Mouse (Mus musculus) heart, embryonic 15.5 days (tissue): ENCODE data around the gene Dip2c. TPM values are rescaled to one million over a fixed set of nuclear protein-coding genes. Genes with fewer than 3 reads are reported as not detected.
A peak's percentile ranks its signal among the peaks of the same experiment; 100 is the strongest.

ENCODE experiments used
- ATAC-seq: fragments of 200-750 bp; cut with Nextera tagmentation; replicated peaks from 2 replicates; pipeline ENCODE4 v1.8.0; 2017; ENCODE audit warnings: low read depth, moderate TSS enrichment; ENCODE audit not compliant: insufficient number of reproducible peaks, insufficient read depth, low FRiP score
- H3K27ac ChIP-seq: fragments of 300-500 bp; sonication (generic); 2 replicates; pipeline ENCODE4 v1.5.1; 2015; ENCODE audit warnings: mild to moderate bottlenecking, inconsistent platforms
- H3K27me3 ChIP-seq: fragments of 300-500 bp; sonication (generic); 2 replicates; pipeline ENCODE4 v1.6.1; 2015; ENCODE audit warnings: inconsistent platforms
- H3K36me3 ChIP-seq: fragments of 300-500 bp; sonication (generic); 2 replicates; pipeline ENCODE4 v1.6.1; 2015; ENCODE audit warnings: mild to moderate bottlenecking, inconsistent platforms
- H3K4me1 ChIP-seq: fragments of 300-500 bp; sonication (generic); replicated peaks from 2 replicates; pipeline ENCODE4 v1.6.1; 2015; ENCODE audit warnings: inconsistent platforms
- H3K4me2 ChIP-seq: fragments of 300-500 bp; sonication (generic); 2 replicates; pipeline ENCODE4 v1.6.1; 2015; ENCODE audit warnings: inconsistent platforms, mild to moderate bottlenecking, moderate library complexity
- H3K4me3 ChIP-seq: fragments of 300-500 bp; sonication (generic); 2 replicates; pipeline ENCODE4 v1.5.1; 2015; ENCODE audit warnings: mild to moderate bottlenecking, inconsistent platforms
- H3K9ac ChIP-seq: fragments of 300-500 bp; sonication (generic); 2 replicates; pipeline ENCODE4 v1.6.1; 2015; ENCODE audit warnings: mild to moderate bottlenecking, inconsistent platforms
- H3K9me3 ChIP-seq: fragments of 300-500 bp; sonication (generic); replicated peaks from 2 replicates; pipeline ENCODE4 v1.6.1; 2016; ENCODE audit warnings: inconsistent platforms
- WGBS: fragments of 180-500 bp; shearing (Covaris S2); methylation state at CpG from one replicate; pipeline ENCODE4 v1.1.7; 2015; ENCODE audit warnings: mixed read lengths; 5-methylcytosine and 5-hydroxymethylcytosine counted together
- polyA plus RNA-seq: library from polyadenylated mRNA; unstranded; fragments of >200 nt; fragmentation: Nextera tagmentation; extraction: Ambion mirVana; gene quantifications from 2 replicates; pipeline ENCODE4 v1.2.1, GENCODE M21; 2015

Dip2c gene
- polyA plus RNA-seq, 1 experiment from 2014 or later = 6.3 TPM

DNA sequence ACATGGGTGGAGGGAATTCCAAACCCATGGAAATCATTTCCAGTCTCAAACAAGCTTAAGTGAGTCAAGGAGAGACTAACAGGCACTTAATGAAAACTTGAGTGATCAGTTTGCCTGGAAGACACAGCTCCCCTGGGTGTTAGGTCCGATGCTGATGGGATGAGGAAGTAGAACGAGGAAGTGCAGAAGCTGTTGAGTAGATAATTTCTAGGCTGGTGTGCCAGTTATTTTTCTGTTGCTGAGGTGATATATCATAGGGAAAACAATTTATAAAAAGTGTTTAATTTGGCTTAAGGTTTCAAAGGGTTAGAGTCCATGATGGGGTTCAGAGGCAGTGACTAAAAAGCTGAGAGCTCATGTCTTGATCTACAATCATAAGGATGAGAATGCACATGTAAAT is 111.7 kb downstream of the Dip2c start:
- H3K36me3 ChIP-seq = no peaks in the 10 kb centered on the region
- peak overlapping the region; percentile 33 for H3K4me3 ChIP-seq
- H3K27ac ChIP-seq = no peak overlapping the region
- no peaks in the 10 kb centered on the region for H3K9me3 ChIP-seq
- peak overlapping the region; percentile 54 for H3K4me2 ChIP-seq
- H3K27me3 ChIP-seq = no peaks in the 10 kb centered on the region
- no peak overlapping the region for H3K9ac ChIP-seq
- 55% methylated on average over 2 of the region's 2 CpGs for WGBS
- no peaks in the 10 kb centered on the region for H3K4me1 ChIP-seq
- no peak for ATAC-seq

GRCm38 (mm10) chr13:9389334-9389733 is 113.0 kb downstream of the Dip2c start:
- Histone ChIP-seq H3K36me3 (no peaks in the 10 kb centered on the region), H3K4me1 (no peaks in the 10 kb centered on the region), H3K4me3 (no peak overlapping the region), H3K9ac (no peak overlapping the region), H3K4me2 (no peak overlapping the region), H3K27ac (no peak overlapping the region), H3K9me3 (no peaks in the 10 kb centered on the region), H3K27me3 (no peaks in the 10 kb centered on the region)
- WGBS = 89% methylated on average over 1 of the region's 1 CpGs
- no peak for ATAC-seq

DNA sequence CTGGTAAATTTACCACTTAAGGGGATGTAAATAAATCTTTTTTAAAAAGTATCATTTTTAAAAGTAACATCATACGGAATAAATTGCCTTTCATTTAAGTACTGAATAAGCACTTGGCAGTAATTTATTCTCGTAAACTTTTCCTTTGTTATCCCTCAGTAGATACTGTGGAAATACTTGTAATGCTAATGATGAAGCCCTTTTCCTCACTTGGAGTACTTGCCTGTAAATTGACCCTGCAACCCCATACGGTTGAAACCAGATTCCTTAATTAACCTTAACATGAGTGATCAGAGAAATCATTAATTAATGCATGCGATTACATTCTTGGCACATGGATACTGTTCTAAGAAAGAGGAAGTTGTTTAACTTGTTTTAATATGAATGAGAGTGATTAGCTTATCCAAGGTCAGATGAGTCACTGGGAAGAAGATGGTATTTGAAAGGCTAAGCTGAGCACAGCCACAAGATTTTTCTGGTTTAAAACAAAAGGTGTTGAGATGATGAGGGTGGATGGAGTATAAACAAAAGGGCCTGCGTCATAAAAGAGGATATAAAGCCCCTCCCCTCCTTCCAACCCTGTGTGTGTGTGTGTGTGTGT is 114.0 kb downstream of the Dip2c start:
- Histone ChIP-seq H3K4me3 (no peak overlapping the region), H3K9ac (no peak overlapping the region), H3K36me3 (no peaks in the 10 kb centered on the region), H3K27me3 (no peaks in the 10 kb centered on the region), H3K27ac (no peak overlapping the region), H3K4me2 (no peak overlapping the region), H3K9me3 (no peaks in the 10 kb centered on the region), H3K4me1 (no peaks in the 10 kb centered on the region)
- ATAC-seq = no peak
- 56% methylated on average over 5 of the region's 5 CpGs for WGBS

GRCm38 (mm10) chr13:9393470-9393869 is 117.1 kb downstream of the Dip2c start:
- H3K36me3 ChIP-seq = no peaks in the 10 kb centered on the region
- no peaks in the 10 kb centered on the region for H3K9me3 ChIP-seq
- no peak overlapping the region for H3K4me2 ChIP-seq
- no peak overlapping the region for H3K4me3 ChIP-seq
- no peak for ATAC-seq
- H3K27me3 ChIP-seq = no peaks in the 10 kb centered on the region
- H3K4me1 ChIP-seq = 0 out of 2 replicates have a peak, but pooled peaks cover 2% of the 10 kb centered on the region
- H3K9ac ChIP-seq = no peak overlapping the region
- WGBS = 87% methylated on average over 3 of the region's 3 CpGs
- H3K27ac ChIP-seq = no peak overlapping the region

DNA sequence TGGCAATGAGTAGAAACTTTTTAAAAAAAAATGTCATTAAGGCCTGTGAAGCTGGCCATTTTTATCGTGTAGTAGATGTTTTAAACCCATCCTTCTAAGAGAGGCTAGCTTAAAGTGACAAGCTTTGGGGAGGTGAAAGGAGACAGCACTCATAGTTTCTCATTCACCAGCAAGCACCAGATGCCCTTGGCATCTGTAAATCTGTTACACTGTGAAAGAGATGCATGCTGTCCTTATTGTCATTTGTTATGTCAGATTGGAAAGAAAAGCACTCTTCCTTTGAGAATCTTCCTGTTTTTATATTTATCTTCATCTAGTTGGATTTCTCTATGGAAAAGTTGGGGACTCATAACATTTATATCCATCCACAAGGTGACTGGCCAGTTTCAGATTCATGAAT is 119.0 kb downstream of the Dip2c start:
- Histone ChIP-seq H3K4me3 (no peak overlapping the region), H3K9ac (no peak overlapping the region), H3K36me3 (no peaks in the 10 kb centered on the region), H3K27ac (no peak overlapping the region), H3K27me3 (no peaks in the 10 kb centered on the region), H3K4me2 (no peak overlapping the region), H3K4me1 (0 out of 2 replicates have a peak, but pooled peaks cover 2% of the 10 kb centered on the region), H3K9me3 (no peaks in the 10 kb centered on the region)
- WGBS = 61% methylated on average over 1 of the region's 1 CpGs
- ATAC-seq = no peak

GRCm38 (mm10) chr13:9398846-9399245 is 122.5 kb downstream of the Dip2c start:
- H3K27ac ChIP-seq = no peak overlapping the region
- 26% methylated on average over 1 of the region's 1 CpGs for WGBS

GRCm38 (mm10) chr13:9405399-9405798 is 129.1 kb downstream of the Dip2c start:
- H3K9me3 ChIP-seq = no peaks in the 10 kb centered on the region
- no peaks in the 10 kb centered on the region for H3K27me3 ChIP-seq
- H3K36me3 ChIP-seq = no peaks in the 10 kb centered on the region
- H3K4me2 ChIP-seq = no peak overlapping the region
- 70% methylated on average over 1 of the region's 1 CpGs for WGBS
- H3K4me1 ChIP-seq = no peaks in the 10 kb centered on the region
- no peak overlapping the region for H3K27ac ChIP-seq
- H3K4me3 ChIP-seq = no peak overlapping the region
- H3K9ac ChIP-seq = no peak overlapping the region
- ATAC-seq = no peak

More at GRCm38 (mm10) chr13:9398846-9399245, 122.5 kb downstream of the Dip2c start:
- Histone ChIP-seq H3K4me3 (no peak overlapping the region), H3K9me3 (no peaks in the 10 kb centered on the region), H3K27me3 (no peaks in the 10 kb centered on the region), H3K36me3 (no peaks in the 10 kb centered on the region), H3K9ac (no peak overlapping the region), H3K4me1 (0 out of 2 replicates have a peak, but pooled peaks cover 2% of the 10 kb centered on the region), H3K4me2 (no peak overlapping the region)
- no peak for ATAC-seq

DNA sequence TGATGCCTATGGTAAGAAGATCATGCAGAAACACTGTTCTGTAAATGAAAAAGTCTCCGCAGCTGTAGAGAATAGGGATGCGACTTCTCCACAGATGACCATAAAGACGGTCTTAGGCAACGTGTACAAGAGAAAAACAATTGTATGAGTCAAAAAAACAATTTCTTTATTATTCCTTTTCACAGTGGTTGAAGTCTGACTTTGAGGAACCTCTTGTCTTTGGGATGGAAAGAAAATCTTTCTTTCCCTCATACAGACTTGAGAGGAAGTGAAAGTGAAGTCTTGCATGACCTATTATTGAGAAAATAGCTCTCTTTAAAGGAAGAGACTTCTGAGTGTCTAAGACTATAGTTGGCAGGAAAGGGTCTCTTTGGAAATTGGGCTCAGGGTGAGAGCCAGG is 132.7 kb downstream of the Dip2c start:
- 94% methylated on average over 4 of the region's 4 CpGs for WGBS
- Histone ChIP-seq H3K27ac (no peak overlapping the region), H3K4me3 (no peak overlapping the region), H3K4me2 (no peak overlapping the region), H3K36me3 (no peaks in the 10 kb centered on the region), H3K4me1 (no peaks in the 10 kb centered on the region), H3K9ac (no peak overlapping the region), H3K27me3 (no peaks in the 10 kb centered on the region), H3K9me3 (no peaks in the 10 kb centered on the region)
- no peak for ATAC-seq

GRCm38 (mm10) chr13:9418441-9418840 is 142.1 kb downstream of the Dip2c start:
- WGBS = 95% methylated on average over 3 of the region's 3 CpGs
- Histone ChIP-seq H3K27ac (no peak overlapping the region), H3K9ac (no peak overlapping the region), H3K27me3 (no peaks in the 10 kb centered on the region), H3K4me1 (peaks cover 8% of the 10 kb centered on the region), H3K36me3 (no peaks in the 10 kb centered on the region), H3K4me2 (no peak overlapping the region), H3K4me3 (no peak overlapping the region), H3K9me3 (no peaks in the 10 kb centered on the region)
- ATAC-seq = no peak

DNA sequence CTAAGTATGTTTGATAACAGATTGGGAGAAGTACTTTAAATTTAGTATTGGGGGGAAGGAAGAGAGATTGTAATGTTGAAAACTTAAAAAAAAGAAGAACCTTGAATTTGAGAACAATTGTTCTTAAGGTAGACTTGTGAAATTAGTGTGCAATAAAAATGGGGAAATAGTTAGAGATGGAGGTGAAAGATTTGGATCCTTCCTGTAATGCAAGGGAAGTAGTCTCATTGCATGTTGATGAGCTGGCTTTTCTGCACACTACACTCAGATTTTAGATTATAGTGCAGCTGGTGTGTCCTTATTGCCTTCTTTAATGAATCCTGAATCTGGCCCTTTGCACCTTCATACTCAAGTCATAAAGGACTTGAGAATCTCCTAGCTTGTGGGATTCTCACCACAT is 142.9 kb downstream of the Dip2c start:
- Histone ChIP-seq H3K4me3 (no peak overlapping the region), H3K9ac (no peak overlapping the region), H3K9me3 (no peaks in the 10 kb centered on the region), H3K36me3 (no peaks in the 10 kb centered on the region), H3K27me3 (no peaks in the 10 kb centered on the region), H3K27ac (no peak overlapping the region), H3K4me2 (no peak overlapping the region), H3K4me1 (peaks cover 8% of the 10 kb centered on the region)
- no peak for ATAC-seq

- no peak for ATAC-seq
- no peaks in the 10 kb centered on the region for H3K27me3 ChIP-seq
- 89% methylated on average over 4 of the region's 4 CpGs for WGBS
- H3K36me3 ChIP-seq = no peaks in the 10 kb centered on the region
- H3K27ac ChIP-seq = no peak overlapping the region
- H3K4me1 ChIP-seq = peaks cover 18% of the 10 kb centered on the region
- no peaks in the 10 kb centered on the region for H3K9me3 ChIP-seq
- H3K4me3 ChIP-seq = no peak overlapping the region
- no peak overlapping the region for H3K4me2 ChIP-seq
- no peak overlapping the region for H3K9ac ChIP-seq
Measured at GRCm38 (mm10) chr13:9421949-9422348, 145.6 kb downstream of the Dip2c start.

- no peak overlapping the region for H3K9ac ChIP-seq
- no peaks in the 10 kb centered on the region for H3K36me3 ChIP-seq
- H3K9me3 ChIP-seq = no peaks in the 10 kb centered on the region
- no peak overlapping the region for H3K4me2 ChIP-seq
- H3K4me1 ChIP-seq = peaks cover 25% of the 10 kb centered on the region
- ATAC-seq = no peak
- WGBS = 62% methylated on average over 1 of the region's 1 CpGs
- H3K4me3 ChIP-seq = no peak overlapping the region
- no peak overlapping the region for H3K27ac ChIP-seq
- no peaks in the 10 kb centered on the region for H3K27me3 ChIP-seq
Measured at GRCm38 (mm10) chr13:9422876-9423275, 146.5 kb downstream of the Dip2c start.
